In the genomic region with DNA sequence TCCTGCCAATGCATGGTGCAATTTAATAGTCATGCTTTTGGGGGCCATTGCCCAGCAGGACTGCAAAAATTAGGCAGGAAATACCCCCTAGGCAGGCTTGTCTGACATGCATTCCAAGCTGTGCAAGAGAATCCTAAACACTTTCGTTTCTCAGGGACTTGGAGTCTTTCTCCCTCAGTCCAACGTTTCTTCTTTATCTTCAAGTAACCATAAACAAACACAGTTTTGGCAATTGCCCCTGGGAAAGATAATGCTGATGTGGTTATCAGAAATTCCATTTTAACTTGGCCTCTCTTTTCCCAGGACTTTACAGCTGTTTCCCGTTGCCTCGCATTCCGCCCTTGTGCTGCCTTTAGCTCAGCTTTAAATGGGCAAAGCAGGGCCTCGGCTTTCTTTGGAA, we compare ENCODE assay signal across 12 mouse cellular contexts.
DNase-seq lines count a peak whose midpoint lies in the region; ATAC-seq and TF ChIP-seq lines count a peak whose summit lies in the region.
"Had no signal": no experiment of that assay in that cellular context is flagged by ENCODE, and none has a peak within 500 bp of the region (broad histone marks: within the 10 kb centered on the region; RNA-seq: fewer than 3 reads in every experiment).

No protein-coding gene starts in this region.

- no peak overlapping the region for H3K4me3 ChIP-seq in intestine, embryonic 14.5 days (ENCODE audit: low read depth, low read length)
- no peak overlapping the region for H3K4me3 ChIP-seq in intestine, postnatal 0 days (ENCODE audit: low read depth, low read length)
- H3K4me3 ChIP-seq in kidney, embryonic 15.5 days (replicated peaks) = no peak overlapping the region
- H3K4me3 ChIP-seq in midbrain, embryonic 16.5 days (ENCODE audit: low read depth, low read length) = no peak overlapping the region
- H3K4me3 ChIP-seq: liver, embryonic 15.5 days; neural tube, embryonic 15.5 days had no signal

- H3K36me3 ChIP-seq in intestine, embryonic 14.5 days (ENCODE audit: control insufficient read depth, insufficient read depth, low read length) = no peaks in the 10 kb centered on the region
- H3K36me3 ChIP-seq in intestine, postnatal 0 days (ENCODE audit: control insufficient read depth, insufficient read depth) = no peaks in the 10 kb centered on the region
- H3K36me3 ChIP-seq in kidney, embryonic 15.5 days = no peaks in the 10 kb centered on the region
- H3K36me3 ChIP-seq in midbrain, embryonic 16.5 days (ENCODE audit: control insufficient read depth, insufficient read depth, low read length) = no peaks in the 10 kb centered on the region
- H3K36me3 ChIP-seq: liver, embryonic 15.5 days; neural tube, embryonic 15.5 days had no signal

- no peak for TF ChIP-seq CTCF in intestine, postnatal 0 days (IDR thresholded peaks at IDR 0.05; ENCODE audit: low read depth)

- DNase-seq in intestine, embryonic 14.5 days (ENCODE audit: low spot score) = no peak
- peak; percentile 38 to 64 for DNase-seq in heart, adult 18-20 months
- peak; percentile 31 for DNase-seq in lung, postnatal 10 days
- DNase-seq in frontal cortex, postnatal 36 days (ENCODE audit: low spot score in 2 of 2) = no peak
- no peak for DNase-seq in right cerebral cortex, adult 2 months (ENCODE audit: low spot score in 2 of 2)
- DNase-seq: cerebellum, adult 11-12 months; thymus, adult 18-20 months had no signal

- no peak overlapping the region for H3K4me2 ChIP-seq in intestine, embryonic 14.5 days (ENCODE audit: low read length)
- no peak overlapping the region for H3K4me2 ChIP-seq in intestine, postnatal 0 days (replicated peaks; ENCODE audit: low read depth)
- no peak overlapping the region for H3K4me2 ChIP-seq in kidney, embryonic 15.5 days
- H3K4me2 ChIP-seq in midbrain, embryonic 16.5 days (ENCODE audit: low read length) = no peak overlapping the region
- H3K4me2 ChIP-seq: liver, embryonic 15.5 days; neural tube, embryonic 15.5 days had no signal

- ATAC-seq in intestine, embryonic 14.5 days (replicated peaks; ENCODE audit: low FRiP score, low TSS enrichment, low read depth) = no peak
- ATAC-seq in intestine, postnatal 0 days = no peak
- no peak for ATAC-seq in kidney, embryonic 15.5 days (replicated peaks; ENCODE audit: low FRiP score)
- ATAC-seq in midbrain, embryonic 16.5 days = no peak

- peaks cover 8% of the 10 kb centered on the region for H3K4me1 ChIP-seq in intestine, embryonic 14.5 days (replicated peaks; ENCODE audit: control insufficient read depth, insufficient read depth, low read length)
- H3K4me1 ChIP-seq in intestine, postnatal 0 days (replicated peaks; ENCODE audit: control insufficient read depth, insufficient read depth, low read length) = no peaks in the 10 kb centered on the region
- peaks cover 9% of the 10 kb centered on the region for H3K4me1 ChIP-seq in kidney, embryonic 15.5 days
- no peaks in the 10 kb centered on the region for H3K4me1 ChIP-seq in midbrain, embryonic 16.5 days (ENCODE audit: control insufficient read depth, insufficient read depth, low read length)
- H3K4me1 ChIP-seq: liver, embryonic 15.5 days; neural tube, embryonic 15.5 days had no signal

- H3K9ac ChIP-seq in intestine, embryonic 14.5 days (ENCODE audit: low read length) = no peak overlapping the region
- H3K9ac ChIP-seq in intestine, postnatal 0 days (ENCODE audit: low read depth, low read length) = no peak overlapping the region
- no peak overlapping the region for H3K9ac ChIP-seq in kidney, embryonic 15.5 days
- H3K9ac ChIP-seq in midbrain, embryonic 16.5 days (ENCODE audit: low read depth, low read length) = no peak overlapping the region
- H3K9ac ChIP-seq: liver, embryonic 15.5 days; neural tube, embryonic 15.5 days had no signal

- H3K27me3 ChIP-seq in intestine, embryonic 14.5 days (replicated peaks; ENCODE audit: control insufficient read depth, insufficient read depth, low read length) = no peaks in the 10 kb centered on the region
- no peaks in the 10 kb centered on the region for H3K27me3 ChIP-seq in intestine, postnatal 0 days (replicated peaks; ENCODE audit: control insufficient read depth, insufficient read depth, low read length)
- no peaks in the 10 kb centered on the region for H3K27me3 ChIP-seq in kidney, embryonic 15.5 days
- H3K27me3 ChIP-seq in midbrain, embryonic 16.5 days (ENCODE audit: control insufficient read depth, insufficient read depth, low read depth, low read length) = no peaks in the 10 kb centered on the region
- H3K27me3 ChIP-seq: liver, embryonic 15.5 days; neural tube, embryonic 15.5 days had no signal

- H3K9me3 ChIP-seq in intestine, embryonic 14.5 days (ENCODE audit: control insufficient read depth, low read length) = no peaks in the 10 kb centered on the region
- no peaks in the 10 kb centered on the region for H3K9me3 ChIP-seq in intestine, postnatal 0 days (ENCODE audit: control insufficient read depth)
- H3K9me3 ChIP-seq in kidney, embryonic 15.5 days (replicated peaks) = no peaks in the 10 kb centered on the region
- no peaks in the 10 kb centered on the region for H3K9me3 ChIP-seq in midbrain, embryonic 16.5 days (replicated peaks; ENCODE audit: control insufficient read depth, low read length, poor library complexity, severe bottlenecking)
- H3K9me3 ChIP-seq: liver, embryonic 15.5 days; neural tube, embryonic 15.5 days had no signal

- peak overlapping the region; percentile 43; the same call in 1 of the 2 replicates for H3K27ac ChIP-seq in intestine, embryonic 14.5 days (ENCODE audit: low read depth)
- H3K27ac ChIP-seq in intestine, postnatal 0 days (ENCODE audit: low read depth, low read length) = no peak overlapping the region
- peak overlapping the region; percentile 83 for H3K27ac ChIP-seq in kidney, embryonic 15.5 days
- H3K27ac ChIP-seq in midbrain, embryonic 16.5 days (ENCODE audit: low read length) = no peak overlapping the region
- H3K27ac ChIP-seq: liver, embryonic 15.5 days; neural tube, embryonic 15.5 days had no signal

- 19% methylated on average over 6 of the region's 6 CpGs for WGBS in intestine, embryonic 14.5 days
- 13% methylated on average over 6 of the region's 6 CpGs for WGBS in intestine, postnatal 0 days
- 53% methylated on average over 6 of the region's 6 CpGs for WGBS in kidney, embryonic 15.5 days
- 78% methylated on average over 6 of the region's 6 CpGs for whole genome bisulfite sequencing in midbrain, embryonic 16.5 days

Comparison
In these comparisons a context has a peak if more than half of its experiments do, and no peak if none do; other contexts are left out.
1. H3K27ac ChIP-seq: peak in intestine, embryonic 14.5 days (single experiment) and kidney, embryonic 15.5 days (single experiment); none in intestine, postnatal 0 days (single experiment) and midbrain, embryonic 16.5 days (single experiment).
2. DNase-seq: peak in heart, adult 18-20 months (2 of 2) and lung, postnatal 10 days (single experiment); none in intestine, embryonic 14.5 days (single experiment), frontal cortex, postnatal 36 days (0 of 2) and right cerebral cortex, adult 2 months (0 of 2).